Mouse (Mus musculus) telencephalon, adult 2 months (tissue): ENCODE measurements around the gene Pet117.
"Not testable (repeated sequence)": the region's sequence is repeated elsewhere in the genome, so short reads cannot be mapped to it uniquely, and the experiment has no call there.

Source experiments
- DNase-seq: peaks from one replicate; pipeline ENCODE4 v3.0.0-alpha.2; 2011; ENCODE audit warnings: low read depth, low spot score

Gene Pet117

GRCm38 (mm10) chr2:144368400-144369019 is at the start of gene Pet117, which contains the start of gene Kat14:
Pet117 (plus strand) TSS chr2:144368996.
Kat14 (plus strand) TSS chr2:144368983.
- peak; percentile 91 for DNase-seq

GRCm38 (mm10) chr2:144324218-144324617 is 44.6 kb upstream of the Pet117 start:
- no peak for DNase-seq

GRCm38 (mm10) chr2:144329451-144329850 is 39.3 kb upstream of the Pet117 start:
- no peak for DNase-seq

GRCm38 (mm10) chr2:144329937-144330336 is 38.9 kb upstream of the Pet117 start:
- no peak for DNase-seq

- DNase-seq = no peak
Measured at GRCm38 (mm10) chr2:144330352-144330959, 38.3 kb upstream of the Pet117 start.

GRCm38 (mm10) chr2:144330960-144331371 is 37.8 kb upstream of the Pet117 start:
- DNase-seq = no peak

- no peak for DNase-seq
Measured at GRCm38 (mm10) chr2:144331401-144332302, 37.1 kb upstream of the Pet117 start, which contains the start of gene Ovol2. Ovol2 (minus strand) TSS chr2:144332146.

GRCm38 (mm10) chr2:144332486-144332885 is 36.3 kb upstream of the Pet117 start:
- no peak for DNase-seq

GRCm38 (mm10) chr2:144333138-144333842 is 35.5 kb upstream of the Pet117 start:
- DNase-seq = peak; percentile 63

GRCm38 (mm10) chr2:144337230-144337629 is 31.6 kb upstream of the Pet117 start:
- no peak for DNase-seq

- no peak for DNase-seq
Measured at GRCm38 (mm10) chr2:144337701-144338100, 31.1 kb upstream of the Pet117 start.

GRCm38 (mm10) chr2:144338149-144338548 is 30.6 kb upstream of the Pet117 start:
- DNase-seq = not testable (repeated sequence)

- DNase-seq = no peak
Measured at GRCm38 (mm10) chr2:144343158-144343557, 25.6 kb upstream of the Pet117 start.

- no peak for DNase-seq
Measured at GRCm38 (mm10) chr2:144348525-144348924, 20.3 kb upstream of the Pet117 start.

- peak; percentile 28 for DNase-seq
Measured at GRCm38 (mm10) chr2:144352843-144353242, 16.0 kb upstream of the Pet117 start.

GRCm38 (mm10) chr2:144369020-144369421 is 225 bp downstream of the Pet117 start:
- peak; percentile 44 for DNase-seq

GRCm38 (mm10) chr2:144369511-144369910 is 715 bp downstream of the Pet117 start:
- no peak for DNase-seq

GRCm38 (mm10) chr2:144371566-144371965 is 2.8 kb downstream of the Pet117 start:
- no peak for DNase-seq

- peak; percentile 58 for DNase-seq
Measured at GRCm38 (mm10) chr2:144373063-144373462, 4.3 kb downstream of the Pet117 start.

- DNase-seq = no peak
Measured at GRCm38 (mm10) chr2:144375063-144375703, 6.4 kb downstream of the Pet117 start.

GRCm38 (mm10) chr2:144381293-144381692 is 12.5 kb downstream of the Pet117 start:
- DNase-seq = peak; percentile 50
